Mouse (Mus musculus) liver, embryonic 16.5 days (tissue): ENCODE data around the gene Usp27x. TPM values are rescaled to one million over a fixed set of nuclear protein-coding genes. Genes with fewer than 3 reads are reported as not detected.

Source experiments
- ATAC-seq: fragments of 200-750 bp; cut with Nextera tagmentation; 2 replicates; pipeline ENCODE4 v1.8.0; 2017; ENCODE audit warnings: low read depth, mild to moderate bottlenecking, moderate number of reproducible peaks, moderate library complexity
- H3K27ac ChIP-seq: fragments of 300-500 bp; sonication (generic); 2 replicates; pipeline ENCODE4 v1.5.1; 2014; ENCODE audit warnings: mild to moderate bottlenecking, low read length
- H3K27me3 ChIP-seq: fragments of 300-500 bp; sonication (generic); 2 replicates; pipeline ENCODE4 v1.6.1; 2014; ENCODE audit warnings: low read depth, low read length, mixed read lengths; ENCODE audit not compliant: control insufficient read depth, insufficient read depth
- H3K36me3 ChIP-seq: fragments of 300-500 bp; sonication (generic); 2 replicates; pipeline ENCODE4 v1.6.1; 2014; ENCODE audit warnings: mild to moderate bottlenecking; ENCODE audit not compliant: control insufficient read depth, insufficient read depth
- H3K4me1 ChIP-seq: fragments of 300-500 bp; sonication (generic); 2 replicates; pipeline ENCODE4 v1.6.1; 2014; ENCODE audit warnings: low read depth, low read length, mixed read lengths; ENCODE audit not compliant: control insufficient read depth
- H3K4me2 ChIP-seq: fragments of 300-500 bp; sonication (generic); 2 replicates; pipeline ENCODE4 v1.6.1; 2014; ENCODE audit warnings: low read depth, low read length, mixed read lengths
- H3K4me3 ChIP-seq: fragments of 300-500 bp; sonication (generic); 2 replicates; pipeline ENCODE4 v1.5.1; 2014; ENCODE audit warnings: low read depth, mild to moderate bottlenecking, low read length
- H3K9ac ChIP-seq: fragments of 300-500 bp; sonication (generic); 2 replicates; pipeline ENCODE4 v1.6.1; 2014; ENCODE audit warnings: low read depth, low read length
- H3K9me3 ChIP-seq: fragments of 300-500 bp; sonication (generic); replicated peaks from 2 replicates; pipeline ENCODE4 v1.6.1; 2016; ENCODE audit warnings: low read length; ENCODE audit not compliant: control insufficient read depth
- WGBS: fragments of 180-500 bp; shearing (Covaris S2); extraction: QIAGEN DNeasy Blood & Tissue Kit; methylation state at CpG from one replicate; pipeline ENCODE4 v1.1.7; 2014; ENCODE audit not compliant: insufficient replicate concordance; 5-methylcytosine and 5-hydroxymethylcytosine counted together
- polyA plus RNA-seq: library from polyadenylated mRNA; unstranded; fragments of >200 nt; fragmentation: Nextera tagmentation; extraction: Ambion mirVana; gene quantifications from 2 replicates; pipeline ENCODE4 v1.2.1, GENCODE M21; 2015

Gene Usp27x
- 0.02 and 0.04 TPM in 2 replicates for polyA plus RNA-seq

- peaks cover 4% of the 10 kb centered on the region for H3K27me3 ChIP-seq
- 23% methylated on average over 48 of the region's 51 CpGs for WGBS
- peak; percentile 82 for ATAC-seq
- peak within 1 kb of the TSS; percentile 45 for H3K9ac ChIP-seq
- H3K4me2 ChIP-seq = peak within 1 kb of the TSS; percentile 62
- H3K36me3 ChIP-seq = no peaks in the 10 kb centered on the region
- peak within 1 kb of the TSS; percentile 61 for H3K4me3 ChIP-seq
- H3K4me1 ChIP-seq = no peaks in the 10 kb centered on the region
- no peak within 1 kb of the TSS for H3K27ac ChIP-seq
- no peaks in the 10 kb centered on the region for H3K9me3 ChIP-seq
These were observed at the start of gene Usp27x for GRCm38 (mm10) chrX:7375716-7376480. Gene Usp27x, minus strand, starts transcription at chrX:7375830.

GRCm38 (mm10) chrX:7422691-7423111 is 47.1 kb upstream of the Usp27x start:
- Histone ChIP-seq H3K27me3 (no peaks in the 10 kb centered on the region), H3K36me3 (no peaks in the 10 kb centered on the region), H3K9me3 (no peaks in the 10 kb centered on the region), H3K27ac (no peak overlapping the region), H3K4me3 (peak overlapping the region; percentile 54), H3K4me2 (peak overlapping the region; percentile 55), H3K4me1 (no peaks in the 10 kb centered on the region), H3K9ac (peak overlapping the region; percentile 38; the same call in 1 of the 2 replicates)
- WGBS = 21% methylated on average over 26 of the region's 26 CpGs
- ATAC-seq = no peak

- ATAC-seq = no peak
- Histone ChIP-seq H3K9me3 (no peaks in the 10 kb centered on the region), H3K9ac (no peak overlapping the region), H3K27ac (no peak overlapping the region), H3K36me3 (no peaks in the 10 kb centered on the region), H3K4me1 (no peaks in the 10 kb centered on the region), H3K27me3 (no peaks in the 10 kb centered on the region), H3K4me3 (peak overlapping the region; percentile 54), H3K4me2 (peak overlapping the region; percentile 55; the same call in 1 of the 2 replicates)
- 48% methylated on average over 6 of the region's 6 CpGs for WGBS
These were observed 46.5 kb upstream of the Usp27x start for GRCm38 (mm10) chrX:7422166-7422565.

- no peaks in the 10 kb centered on the region for H3K27me3 ChIP-seq
- 37% methylated on average over 3 of the region's 3 CpGs for WGBS
- no peaks in the 10 kb centered on the region for H3K36me3 ChIP-seq
- H3K9ac ChIP-seq = no peak overlapping the region
- no peak overlapping the region for H3K4me3 ChIP-seq
- H3K9me3 ChIP-seq = no peaks in the 10 kb centered on the region
- ATAC-seq = peak; percentile 13; the same call in 1 of the 2 replicates
- H3K4me2 ChIP-seq = no peak overlapping the region
- no peaks in the 10 kb centered on the region for H3K4me1 ChIP-seq
- H3K27ac ChIP-seq = no peak overlapping the region
These were observed 45.4 kb upstream of the Usp27x start for GRCm38 (mm10) chrX:7421016-7421415.

- Histone ChIP-seq H3K9me3 (no peaks in the 10 kb centered on the region), H3K4me2 (no peak overlapping the region), H3K36me3 (no peaks in the 10 kb centered on the region), H3K27me3 (no peaks in the 10 kb centered on the region), H3K9ac (no peak overlapping the region), H3K27ac (no peak overlapping the region), H3K4me1 (no peaks in the 10 kb centered on the region), H3K4me3 (no peak overlapping the region)
- WGBS = 63% methylated on average over 12 of the region's 12 CpGs
- no peak for ATAC-seq
These were observed 40.7 kb upstream of the Usp27x start for GRCm38 (mm10) chrX:7416178-7416871.

- no peak overlapping the region for H3K4me2 ChIP-seq
- 66% methylated on average over 6 of the region's 6 CpGs for WGBS
- no peaks in the 10 kb centered on the region for H3K4me1 ChIP-seq
- H3K36me3 ChIP-seq = no peaks in the 10 kb centered on the region
- ATAC-seq = no peak
- no peak overlapping the region for H3K9ac ChIP-seq
- no peak overlapping the region for H3K4me3 ChIP-seq
- no peak overlapping the region for H3K27ac ChIP-seq
- H3K27me3 ChIP-seq = no peaks in the 10 kb centered on the region
- no peaks in the 10 kb centered on the region for H3K9me3 ChIP-seq
These were observed 39.7 kb upstream of the Usp27x start for GRCm38 (mm10) chrX:7415308-7415707.

- Histone ChIP-seq H3K36me3 (no peaks in the 10 kb centered on the region), H3K4me3 (no peak overlapping the region), H3K4me2 (no peak overlapping the region), H3K9ac (no peak overlapping the region), H3K27ac (no peak overlapping the region), H3K9me3 (no peaks in the 10 kb centered on the region), H3K4me1 (no peaks in the 10 kb centered on the region), H3K27me3 (no peaks in the 10 kb centered on the region)
- ATAC-seq = no peak
- 61% methylated on average over 16 of the region's 16 CpGs for WGBS
These were observed 36.8 kb upstream of the Usp27x start for GRCm38 (mm10) chrX:7412239-7413033.

GRCm38 (mm10) chrX:7376586-7376985 is 956 bp upstream of the Usp27x start:
- no peaks in the 10 kb centered on the region for H3K36me3 ChIP-seq
- H3K9ac ChIP-seq = no peak overlapping the region
- WGBS = 36% methylated on average over 4 of the region's 4 CpGs
- H3K4me3 ChIP-seq = peak overlapping the region; percentile 61; the same call in 1 of the 2 replicates
- no peaks in the 10 kb centered on the region for H3K4me1 ChIP-seq
- ATAC-seq = no peak
- no peaks in the 10 kb centered on the region for H3K9me3 ChIP-seq
- peak overlapping the region; percentile 62 for H3K4me2 ChIP-seq
- peaks cover 4% of the 10 kb centered on the region for H3K27me3 ChIP-seq
- H3K27ac ChIP-seq = no peak overlapping the region
